Mouse (Mus musculus) cortical plate, adult 2 months (tissue): Measurements from ENCODE around the gene Lkaaear1. TPM values are rescaled to one million over a fixed set of nuclear protein-coding genes. Genes with fewer than 3 reads are reported as not detected.

Source experiments
- H3K27ac ChIP-seq: fragments of 200-500 bp; 2 replicates; pipeline ENCODE4 v1.5.1; 2012; ENCODE audit warnings: low read length, control low read depth, inconsistent platforms; ENCODE audit not compliant: insufficient read depth
- H3K4me1 ChIP-seq: fragments of 200-500 bp; 2 replicates; pipeline ENCODE4 v1.6.1; 2011; ENCODE audit warnings: low read length; ENCODE audit not compliant: control insufficient read depth, insufficient read depth
- H3K4me3 ChIP-seq: fragments of 200-500 bp; 2 replicates; pipeline ENCODE4 v1.5.1; 2011; ENCODE audit warnings: mild to moderate bottlenecking, low read length, control low read depth; ENCODE audit not compliant: insufficient read depth
- CTCF ChIP-seq: fragments of 200-500 bp; IDR thresholded peaks from 2 replicates; pipeline ENCODE4 v1.5.1; 2011; ENCODE audit warnings: mild to moderate bottlenecking, control low read depth, low read length; ENCODE audit not compliant: insufficient read depth; ENCODE audit errors: extremely low read depth
- POLR2A ChIP-seq: fragments of 200-500 bp; IDR thresholded peaks from 2 replicates; pipeline ENCODE4 v1.6.1; 2011; ENCODE audit warnings: mild to moderate bottlenecking, low read length, control low read depth; ENCODE audit not compliant: insufficient read depth; ENCODE audit errors: extremely low read depth
- polyA plus RNA-seq: library from polyadenylated mRNA; depleted of rRNA; stranded (reverse); fragments of >200 nt; gene quantifications from 2 replicates; pipeline ENCODE4 v1.2.3, GENCODE M21; 2012; rRNA removed

Lkaaear1 gene
- not detected in 2 replicates for polyA plus RNA-seq

DNA sequence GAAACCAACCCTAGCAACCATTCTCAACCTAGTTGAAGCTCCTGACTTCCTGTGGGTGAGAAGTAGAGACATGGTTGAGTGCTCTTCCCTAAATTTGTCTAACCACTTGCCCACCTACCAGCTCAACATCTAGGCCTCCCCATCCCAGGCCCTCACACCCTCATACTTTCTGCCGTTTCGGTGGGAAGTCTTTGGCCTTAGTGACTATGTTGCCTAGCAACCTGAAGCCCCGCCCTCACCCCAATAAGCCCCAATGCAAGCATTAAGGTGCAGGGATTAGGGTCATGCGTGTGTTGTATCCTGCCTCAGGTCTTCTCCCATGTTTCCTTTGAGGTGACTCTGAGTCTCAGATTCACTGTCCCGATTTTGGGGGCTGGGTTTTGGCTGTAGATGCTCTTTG is at the start of gene Lkaaear1:
Lkaaear1 (minus strand) TSS at position 202 of the 400 bp plus-strand sequence.
- H3K4me3 ChIP-seq, result no peak within 1 kb of the TSS
- TF ChIP-seq POLR2A, result no peak
- TF ChIP-seq CTCF, result no peak
- no peak within 1 kb of the TSS for H3K27ac ChIP-seq
- H3K4me1 ChIP-seq, result no peaks in the 10 kb centered on the region

DNA sequence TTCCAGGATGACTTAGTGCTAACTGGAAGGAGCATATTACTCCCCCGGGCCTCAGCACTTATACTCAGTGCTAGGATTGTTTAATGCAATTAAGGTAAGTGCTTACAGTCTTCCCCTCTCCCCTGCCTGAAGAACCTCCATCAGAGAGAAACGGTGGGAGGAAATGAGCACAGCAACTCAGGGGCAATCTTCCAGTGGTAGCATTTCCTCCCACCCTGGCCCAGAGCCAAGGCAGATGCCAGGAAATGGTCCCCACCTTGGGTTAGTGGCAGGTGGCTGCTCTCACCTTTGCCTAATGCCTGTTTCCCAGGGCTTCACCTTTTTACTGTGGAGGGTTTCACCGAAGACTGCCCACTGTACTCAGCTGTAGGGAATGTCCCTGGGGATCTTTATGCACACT is 31.8 kb upstream of the Lkaaear1 start:
- H3K27ac ChIP-seq, result no peak overlapping the region

DNA sequence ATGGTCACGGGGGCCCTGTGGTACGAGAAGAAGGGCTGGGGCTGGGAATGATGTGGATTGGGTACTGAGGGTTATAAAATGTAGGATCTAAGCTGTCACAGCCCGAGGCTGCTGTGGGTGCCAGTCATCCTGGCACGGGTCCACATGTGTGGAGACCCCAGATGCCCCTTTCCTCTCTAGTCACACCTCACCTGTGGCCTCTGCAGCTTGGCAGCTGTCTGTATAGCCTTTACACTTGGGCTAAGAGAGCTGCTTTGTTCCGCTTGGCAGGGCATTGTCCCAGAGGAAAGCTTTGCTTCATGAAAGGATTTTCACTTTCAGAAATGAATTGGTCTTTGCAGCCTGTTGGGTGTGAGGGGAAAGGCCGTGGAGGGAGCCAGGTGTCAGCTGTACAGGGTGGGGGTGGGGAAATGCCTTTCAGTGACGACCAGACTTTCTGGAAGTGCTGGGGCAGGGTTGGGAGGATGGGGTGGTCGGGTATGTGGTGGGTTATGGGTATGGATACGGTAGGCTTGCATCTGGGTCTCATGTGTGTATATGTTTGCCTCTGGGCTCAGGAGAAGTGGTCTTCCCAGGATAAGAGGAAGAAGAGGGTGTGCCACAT is 29.5 kb upstream of the Lkaaear1 start:
- H3K27ac ChIP-seq, result no peak overlapping the region
- no peak for TF ChIP-seq POLR2A
- TF ChIP-seq CTCF, result no peak
- peaks cover 3% of the 10 kb centered on the region for H3K4me1 ChIP-seq
- H3K4me3 ChIP-seq, result no peak overlapping the region

More for the DNA sequence above, 31.8 kb upstream of the Lkaaear1 start:
- Histone ChIP-seq H3K4me3 (no peak overlapping the region), H3K4me1 (no peaks in the 10 kb centered on the region)
- TF ChIP-seq CTCF (no peak), POLR2A (no peak)

DNA sequence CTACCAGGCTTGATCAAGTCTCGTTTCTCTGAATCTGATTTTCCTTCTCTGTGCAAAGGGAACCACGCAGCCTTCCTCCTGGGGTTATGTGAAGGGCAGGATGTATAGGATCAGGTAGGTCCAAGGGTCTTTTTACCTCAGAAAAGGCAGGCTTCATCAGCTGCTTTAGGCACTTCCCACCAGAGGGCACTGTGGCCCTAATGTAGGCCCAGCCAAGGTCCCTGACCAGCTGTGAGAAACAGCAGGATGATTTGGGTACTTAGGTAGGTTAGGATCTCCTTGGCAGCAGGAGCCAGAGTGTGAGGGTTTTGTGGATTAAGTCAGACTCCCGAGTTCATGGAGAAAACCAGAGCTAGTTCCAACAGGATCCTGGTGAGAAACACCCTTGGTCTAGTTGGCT is 24.0 kb upstream of the Lkaaear1 start:
- Histone ChIP-seq H3K4me1 (peaks cover 3% of the 10 kb centered on the region), H3K27ac (no peak overlapping the region), H3K4me3 (no peak overlapping the region)
- TF ChIP-seq CTCF, result peak; percentile 76
- no peak for TF ChIP-seq POLR2A

DNA sequence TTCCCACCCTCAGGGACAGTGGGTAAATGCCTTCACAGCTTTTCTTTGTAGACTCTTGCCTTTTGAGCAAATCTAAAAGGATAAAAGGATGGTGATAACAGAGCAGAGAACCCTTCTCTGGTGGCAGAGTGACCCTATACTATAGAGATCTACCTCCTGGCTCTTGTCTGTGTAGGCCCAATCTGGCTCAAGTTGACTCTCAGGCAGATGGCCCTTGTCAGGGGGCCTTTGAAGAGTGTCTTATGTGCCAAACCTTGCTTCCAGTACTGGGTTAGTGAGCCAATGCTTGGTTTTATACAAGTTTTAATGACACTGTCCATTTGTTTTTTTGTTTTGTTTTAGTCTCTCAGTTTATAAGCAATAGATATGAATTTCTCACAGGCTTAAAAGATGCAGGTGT is 23.0 kb upstream of the Lkaaear1 start:
- Histone ChIP-seq H3K27ac (no peak overlapping the region), H3K4me3 (no peak overlapping the region), H3K4me1 (peaks cover 4% of the 10 kb centered on the region)
- TF ChIP-seq POLR2A, result no peak
- TF ChIP-seq CTCF, result no peak

DNA sequence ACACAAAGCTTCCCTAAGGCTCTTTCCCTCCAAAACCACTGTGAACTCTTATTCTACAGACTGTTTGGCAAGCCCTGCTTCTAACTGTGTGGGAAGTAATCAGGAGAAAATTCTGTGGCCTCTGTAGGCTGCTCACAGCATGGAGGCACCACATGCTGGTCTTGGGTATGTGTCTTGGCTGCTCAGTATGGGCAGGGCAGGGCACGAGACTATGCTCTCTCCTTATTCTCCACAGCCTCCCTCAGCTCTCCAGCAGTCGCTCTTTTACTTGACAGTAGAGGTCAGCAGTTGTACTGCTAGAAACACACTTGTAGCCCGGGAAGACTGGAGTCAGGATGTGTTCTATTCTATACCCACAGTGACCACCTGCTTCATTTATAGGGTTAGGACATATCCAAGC is 21.8 kb upstream of the Lkaaear1 start:
- Histone ChIP-seq H3K4me3 (no peak overlapping the region), H3K4me1 (peaks cover 7% of the 10 kb centered on the region), H3K27ac (no peak overlapping the region)
- no peak for TF ChIP-seq POLR2A
- TF ChIP-seq CTCF, result no peak

DNA sequence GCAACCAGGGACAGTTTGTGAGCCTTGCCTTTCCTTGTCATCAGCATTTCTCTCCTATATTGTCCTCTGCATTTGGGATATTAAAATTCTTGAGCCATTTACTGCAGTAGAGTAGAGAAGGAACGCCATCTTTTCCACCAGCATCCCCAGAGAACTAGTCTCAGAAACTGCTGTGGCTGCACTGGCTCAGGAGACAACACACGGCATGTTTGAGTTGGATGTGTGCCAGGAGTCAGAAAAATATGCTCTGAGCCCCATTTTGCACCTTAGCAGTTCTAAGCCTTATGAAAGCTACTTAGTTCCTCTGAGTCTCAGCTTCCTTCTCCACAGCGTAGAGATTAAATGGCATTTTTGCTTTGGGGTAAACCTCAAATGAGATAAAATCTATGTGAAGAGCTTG is 18.7 kb upstream of the Lkaaear1 start:
- Histone ChIP-seq H3K4me1 (peaks cover 10% of the 10 kb centered on the region; the same call in 1 of the 2 replicates), H3K27ac (no peak overlapping the region), H3K4me3 (no peak overlapping the region; the same call in 1 of the 2 replicates)
- TF ChIP-seq POLR2A, result no peak
- TF ChIP-seq CTCF, result no peak

DNA sequence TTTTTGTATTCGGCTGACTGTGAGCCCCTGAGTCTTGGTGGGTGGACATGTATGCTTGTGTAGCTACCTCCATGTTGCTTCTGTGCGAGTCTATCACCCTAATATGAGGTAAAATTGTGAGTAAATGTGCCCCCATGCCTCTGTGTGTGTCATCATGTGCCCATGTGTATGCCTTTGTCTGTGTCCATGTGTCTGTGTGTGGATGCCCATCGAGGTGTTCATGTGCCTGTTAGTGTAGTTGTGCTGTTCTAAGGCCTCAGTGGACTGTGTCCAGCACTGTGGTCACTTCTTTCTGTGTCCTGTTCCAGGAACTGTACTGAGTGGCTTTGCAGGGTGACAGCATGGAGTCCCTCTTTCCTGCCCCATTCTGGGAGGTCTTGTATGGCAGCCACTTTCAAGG is 17.1 kb upstream of the Lkaaear1 start:
- H3K4me1 ChIP-seq, result peaks cover 10% of the 10 kb centered on the region; the same call in 1 of the 2 replicates

DNA sequence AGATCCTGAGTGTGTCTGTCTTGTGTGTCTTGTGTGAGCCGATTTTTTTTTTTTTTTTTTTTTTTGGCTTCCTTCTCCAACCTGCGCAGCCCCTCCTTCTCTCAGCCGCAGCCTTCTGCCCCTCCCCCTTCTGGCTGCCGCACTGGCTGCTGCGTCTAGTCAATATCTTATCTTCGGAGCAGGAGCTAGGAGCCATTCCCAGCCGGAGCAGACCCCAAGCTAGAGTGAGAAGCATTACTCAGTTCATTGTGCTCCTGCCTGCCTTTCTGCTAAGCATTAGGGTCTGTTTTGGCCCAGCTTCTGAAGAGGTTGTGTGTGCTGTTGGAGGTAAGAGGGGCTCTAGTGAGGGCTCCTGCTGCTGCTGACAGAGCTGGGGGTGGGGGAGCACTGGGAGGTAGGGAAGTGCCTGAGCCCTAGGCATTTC is 16.7 kb upstream of the Lkaaear1 start, which contains the start of gene Oprl1:
Oprl1 (plus strand) TSS at position 114 of the 424 bp plus-strand sequence.
- peaks cover 10% of the 10 kb centered on the region; the same call in 1 of the 2 replicates for H3K4me1 ChIP-seq
- H3K27ac ChIP-seq, result peak within 1 kb of the TSS; percentile 86
- H3K4me3 ChIP-seq, result peak within 1 kb of the TSS; percentile 80
- peak; percentile 50; the same call in 1 of the 2 replicates for TF ChIP-seq POLR2A
- no peak for TF ChIP-seq CTCF

More for the DNA sequence above, 17.1 kb upstream of the Lkaaear1 start:
- TF ChIP-seq CTCF (no peak), POLR2A (no peak)
- peak overlapping the region; percentile 80 for H3K4me3 ChIP-seq
- H3K27ac ChIP-seq, result 0 out of 2 replicates have a peak overlapping the region, but pooled peaks have one; percentile 5

DNA sequence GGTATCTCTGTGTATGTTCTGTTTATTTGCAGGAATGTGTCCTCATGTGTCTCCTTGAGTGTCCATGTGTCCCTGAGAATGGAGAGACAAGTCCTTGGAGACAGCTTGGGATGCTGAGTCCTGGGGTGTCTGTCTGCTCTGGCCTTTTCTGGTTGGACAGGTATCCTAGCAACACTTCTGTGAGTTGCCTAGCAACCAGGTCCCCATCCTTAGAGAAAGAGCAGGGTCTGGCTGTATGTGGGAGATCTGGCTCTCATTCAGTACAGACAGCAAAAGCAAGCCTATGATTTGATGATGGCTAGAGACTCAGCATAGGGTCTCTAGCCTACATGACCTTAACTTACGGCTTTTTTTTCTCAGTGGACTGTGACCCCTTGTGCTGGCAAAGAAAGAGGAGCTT is 15.5 kb upstream of the Lkaaear1 start:
- H3K4me3 ChIP-seq, result no peak overlapping the region; the same call in 1 of the 2 replicates
- H3K4me1 ChIP-seq, result peaks cover 10% of the 10 kb centered on the region; the same call in 1 of the 2 replicates
- TF ChIP-seq POLR2A (0 out of 2 replicates have a peak, but pooled peaks have one; percentile 14), CTCF (no peak)
- H3K27ac ChIP-seq, result peak overlapping the region; percentile 86
